Mouse (Mus musculus): ENCODE data around the gene Sfxn2.
A peak's percentile ranks its signal among the peaks of the same experiment; 100 is the strongest.
"Not testable (repeated sequence)": the region's sequence is repeated elsewhere in the genome, so short reads cannot be mapped to it uniquely, and the experiment has no call there.

Gene Sfxn2

GRCm38 (mm10) chr19:46542750-46543149, 30.4 kb upstream of the Sfxn2 start:
- no peak for DNase-seq (ENCODE audit: low spot score)

DNA sequence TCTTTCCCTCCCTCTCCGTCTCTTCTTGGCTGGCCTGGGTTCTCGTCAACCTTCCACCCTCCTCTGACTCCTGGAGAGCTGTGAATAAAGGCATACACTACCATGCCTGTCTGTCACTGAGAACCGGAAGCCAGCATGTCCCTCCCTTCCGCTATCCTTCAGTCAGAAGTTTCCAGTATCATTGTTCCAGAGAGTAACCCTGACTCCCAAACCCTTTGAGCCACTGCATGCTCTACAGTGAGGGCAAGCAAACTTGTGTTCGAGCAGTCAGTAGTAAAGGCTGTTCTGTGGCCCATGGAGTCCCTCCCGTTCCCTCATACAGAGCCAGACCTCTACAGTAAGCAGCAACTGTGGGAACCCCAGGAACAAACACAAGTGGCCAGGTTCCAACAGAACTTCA, 25.6 kb upstream of the Sfxn2 start:
- no peak for DNase-seq (ENCODE audit: low spot score)

- no peak for DNase-seq (ENCODE audit: low spot score)
These were observed 25.1 kb upstream of the Sfxn2 start for GRCm38 (mm10) chr19:46548110-46548509.

GRCm38 (mm10) chr19:46550385-46550784, 22.8 kb upstream of the Sfxn2 start:
- DNase-seq (ENCODE audit: low spot score): no peak

DNA sequence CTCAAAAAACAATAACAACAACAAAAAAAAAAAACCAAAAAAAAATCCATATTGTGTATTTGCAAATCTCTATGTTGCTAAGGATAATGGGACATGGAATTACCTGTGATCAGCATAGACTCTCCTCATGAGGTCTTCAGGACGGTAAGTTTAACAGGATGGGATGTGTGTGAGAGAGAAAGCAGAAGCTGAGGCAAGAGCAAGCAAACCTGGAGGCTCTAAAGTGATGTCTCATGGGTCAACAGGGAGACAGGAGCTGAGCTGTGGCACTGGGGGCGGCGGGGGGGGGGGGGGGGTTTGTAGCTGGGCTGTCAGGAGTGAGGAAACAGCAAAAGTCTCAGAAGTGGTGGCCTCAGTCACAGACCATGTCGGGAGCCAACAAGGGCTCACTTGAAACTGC, 20.7 kb upstream of the Sfxn2 start:
- no peak for DNase-seq (ENCODE audit: low spot score)

- no peak for DNase-seq (ENCODE audit: low spot score)
These were observed 19.6 kb upstream of the Sfxn2 start for GRCm38 (mm10) chr19:46553541-46553955.

DNA sequence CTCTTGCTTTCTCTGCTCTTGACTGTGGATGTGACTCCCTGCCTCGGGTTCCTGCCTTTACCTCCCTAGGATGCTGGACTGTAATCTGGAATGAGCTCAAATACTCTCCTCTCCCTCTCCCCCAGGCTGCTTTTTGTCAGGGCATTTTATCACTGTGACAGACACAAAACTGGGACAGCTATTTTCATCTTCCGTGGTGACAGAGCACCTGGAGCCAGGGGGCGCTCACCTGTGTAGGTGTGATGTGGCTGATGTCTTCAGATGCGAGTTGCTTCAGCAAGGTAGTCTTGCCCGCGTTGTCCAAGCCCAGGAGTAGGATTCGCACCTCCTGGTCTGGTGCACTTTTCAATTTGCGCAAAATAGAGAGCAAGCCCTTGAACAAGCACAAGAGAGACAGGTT, 15.2 kb upstream of the Sfxn2 start:
- no peak for DNase-seq (ENCODE audit: low spot score)

DNA sequence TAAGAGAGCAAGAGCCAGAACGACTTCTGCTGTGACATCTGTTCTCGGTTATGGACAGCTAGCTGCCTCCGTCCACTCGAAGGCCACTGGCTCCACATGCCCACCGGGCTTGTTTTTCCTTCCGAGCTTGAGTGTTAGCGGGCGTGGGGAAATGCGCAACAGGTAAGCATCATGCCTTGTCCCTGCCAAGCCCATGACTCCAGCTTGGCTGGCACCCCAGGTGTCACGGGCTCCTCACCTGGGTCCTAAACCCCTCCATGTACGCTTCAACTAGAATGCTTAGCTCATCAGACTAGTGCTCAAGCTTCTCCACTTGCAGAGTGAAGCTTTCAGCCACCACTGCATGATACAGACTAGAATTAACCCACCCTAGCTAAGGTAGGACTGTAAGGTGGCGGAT, 14.5 kb upstream of the Sfxn2 start:
- DNase-seq (ENCODE audit: low spot score): no peak

DNA sequence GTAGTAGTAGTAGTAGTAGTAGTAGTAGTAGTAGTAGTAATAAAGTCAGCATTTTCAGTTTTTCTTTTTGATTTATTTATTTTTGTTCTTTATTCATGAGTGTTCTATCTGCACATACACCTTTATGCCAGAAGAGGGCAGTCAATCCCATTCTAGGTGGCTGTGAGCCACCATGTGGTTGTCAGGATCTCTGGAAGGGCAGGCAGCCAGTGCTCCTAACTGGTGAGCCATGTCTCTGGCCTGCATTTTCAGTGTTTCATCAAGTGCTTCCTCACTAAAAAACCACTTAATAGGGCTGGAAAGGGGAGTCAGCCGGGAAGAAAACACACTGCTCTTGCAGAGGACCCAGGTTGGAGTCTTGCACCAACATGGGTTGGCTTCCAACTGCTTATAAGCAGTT, 11.0 kb upstream of the Sfxn2 start:
- peak; percentile 48 for DNase-seq (ENCODE audit: low spot score)

DNA sequence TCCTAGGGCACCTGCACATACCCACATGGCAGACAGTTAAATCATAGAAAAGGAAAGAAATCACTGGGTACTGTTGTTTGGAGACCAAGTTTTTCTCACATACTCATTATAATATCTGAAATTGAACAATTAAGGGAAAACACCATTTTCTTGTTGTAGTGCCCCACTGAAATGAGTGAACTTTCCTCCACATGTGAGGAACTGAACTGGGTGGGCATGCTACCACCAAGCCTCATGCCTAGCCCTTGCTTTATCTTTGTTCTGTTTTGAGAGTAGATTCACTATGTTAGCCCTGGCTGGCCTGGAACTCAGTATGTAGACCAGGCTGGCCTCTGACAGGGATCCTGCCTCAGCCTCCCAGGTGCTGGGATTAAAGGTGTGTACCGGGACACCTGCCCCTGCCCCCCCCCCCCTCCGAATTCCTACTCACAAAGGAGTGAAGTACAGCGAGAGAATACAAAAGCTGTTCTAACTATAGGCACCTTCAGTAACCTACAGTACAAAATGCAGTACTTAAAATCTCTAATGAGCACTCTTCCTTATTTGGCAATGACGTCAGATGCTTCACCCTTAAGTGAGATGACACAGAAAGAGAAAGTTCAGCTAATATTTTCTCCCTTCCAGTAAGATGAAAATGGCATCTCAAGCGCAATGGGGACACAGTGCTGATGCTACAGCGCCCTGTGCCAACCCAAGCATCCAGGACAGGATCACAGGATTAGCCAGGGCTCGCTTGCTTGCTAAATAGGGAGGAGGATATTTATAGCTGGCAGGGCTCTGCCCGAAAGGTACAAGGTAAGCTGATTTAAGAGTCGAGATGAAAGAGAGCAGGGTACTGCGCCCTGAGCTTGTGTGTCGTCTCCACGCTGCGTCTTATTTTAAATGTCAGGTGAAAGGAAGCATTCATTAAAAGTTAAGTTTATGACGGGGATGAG, 10.3 kb upstream of the Sfxn2 start:
- no peak for DNase-seq (ENCODE audit: low spot score)

GRCm38 (mm10) chr19:46563603-46564002, 9.6 kb upstream of the Sfxn2 start:
- no peak for DNase-seq (ENCODE audit: low spot score)

DNA sequence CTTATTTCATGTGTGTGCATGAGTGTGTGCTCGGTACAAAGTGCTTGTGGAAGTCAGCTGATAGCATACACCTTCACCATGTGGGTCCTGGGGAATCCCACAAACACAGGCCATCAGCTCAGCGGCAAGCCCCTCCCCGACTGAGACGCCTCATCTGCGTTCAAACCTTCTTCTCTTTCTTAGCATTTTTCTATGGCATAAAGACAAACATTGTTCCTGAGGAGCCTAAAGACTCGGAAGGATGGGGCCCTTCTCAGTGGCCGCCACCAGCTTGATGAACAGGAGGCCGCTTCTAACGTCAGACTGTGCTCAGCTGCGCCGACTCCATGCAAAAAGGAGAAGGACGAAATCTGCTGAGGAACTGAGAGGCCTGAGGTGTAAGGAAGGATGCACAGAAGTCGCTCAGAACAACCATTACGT, 9.1 kb upstream of the Sfxn2 start:
- DNase-seq (ENCODE audit: low spot score): no peak

- DNase-seq (ENCODE audit: low spot score): not testable (repeated sequence)
These were observed 1.8 kb upstream of the Sfxn2 start for GRCm38 (mm10) chr19:46571211-46571877.

GRCm38 (mm10) chr19:46571878-46572244, 1.3 kb upstream of the Sfxn2 start:
- DNase-seq (ENCODE audit: low spot score): no peak

- DNase-seq (ENCODE audit: low spot score): no peak
These were observed 617 bp upstream of the Sfxn2 start for GRCm38 (mm10) chr19:46572548-46572947.

DNA sequence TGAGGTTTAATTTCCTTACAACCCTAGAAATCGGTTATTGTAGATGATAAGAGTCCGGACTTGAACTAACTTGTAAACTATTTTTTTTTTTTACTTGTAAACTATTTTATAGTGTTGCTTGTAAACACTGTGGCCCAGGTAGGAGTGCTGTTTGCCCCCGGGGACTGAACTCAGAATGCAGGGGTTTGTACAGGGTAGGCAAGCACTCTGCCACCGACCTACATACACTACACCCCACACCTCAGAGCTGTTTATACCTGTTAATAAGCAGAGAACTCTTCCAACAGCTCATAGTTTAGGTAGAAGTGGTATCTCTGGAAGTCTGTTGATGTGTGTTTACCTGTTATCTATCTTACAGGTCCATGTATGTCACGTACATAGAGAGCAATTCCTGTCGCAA, 825 bp downstream of the Sfxn2 start:
- no peak for DNase-seq (ENCODE audit: low spot score)

GRCm38 (mm10) chr19:46575196-46575595, 2.0 kb downstream of the Sfxn2 start:
- no peak for DNase-seq (ENCODE audit: low spot score)

GRCm38 (mm10) chr19:46587823-46588508, 14.8 kb downstream of the Sfxn2 start:
- DNase-seq (ENCODE audit: low spot score): peak; percentile 89

- DNase-seq (ENCODE audit: low spot score): no peak
These were observed 18.4 kb downstream of the Sfxn2 start for GRCm38 (mm10) chr19:46591575-46591974.

DNA sequence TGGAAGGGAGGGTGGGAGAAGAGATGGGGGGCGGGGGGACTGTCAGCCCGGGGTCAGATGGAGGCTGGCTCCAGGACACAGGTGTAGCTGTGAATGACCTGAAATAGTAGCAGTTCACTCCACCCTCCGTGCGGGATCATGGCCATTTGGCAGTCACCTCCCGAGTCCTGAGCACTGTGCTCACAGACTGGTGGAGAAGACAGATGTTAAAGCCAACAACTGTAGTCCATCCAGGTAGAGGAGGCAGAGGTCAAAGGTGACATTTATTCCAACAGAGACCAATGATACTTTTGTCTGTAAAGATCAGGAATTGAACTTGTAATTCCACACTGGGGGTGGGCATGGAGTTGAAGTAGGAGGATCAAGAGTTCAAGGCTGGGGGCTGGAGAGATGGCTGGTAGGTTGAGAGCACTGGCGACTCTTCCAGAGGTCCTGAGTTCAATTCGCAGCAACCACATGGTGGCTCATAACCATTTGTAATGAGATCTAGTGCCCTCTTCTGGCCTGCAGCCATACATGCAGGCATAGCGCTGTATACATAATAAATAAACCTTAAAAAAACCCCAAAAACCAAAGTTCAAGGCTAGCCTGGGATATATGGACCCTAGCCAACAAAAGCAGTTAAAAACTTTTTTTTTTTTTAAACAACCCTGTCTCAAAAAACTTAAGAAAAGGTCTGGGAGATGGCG, 19.7 kb downstream of the Sfxn2 start:
- no peak for DNase-seq (ENCODE audit: low spot score)

DNA sequence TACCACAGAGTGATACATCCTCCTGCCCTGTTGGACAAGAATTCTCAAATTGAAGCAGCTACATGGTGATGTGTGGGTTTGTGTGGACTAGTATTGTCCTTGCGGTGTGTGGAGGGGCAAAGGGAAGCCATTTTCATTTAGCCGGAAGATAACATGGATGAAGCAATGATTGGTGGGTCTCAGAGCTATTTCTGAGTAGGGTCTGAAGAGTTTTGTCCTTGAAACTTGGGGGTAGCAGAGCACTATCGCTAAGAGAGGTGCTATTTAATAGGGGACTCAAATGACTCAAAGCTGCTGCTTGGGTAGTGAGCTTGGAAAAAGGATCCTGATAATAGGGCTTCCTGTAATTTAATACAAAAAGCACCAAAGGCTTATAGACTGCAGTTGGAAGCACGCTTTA, 25.0 kb downstream of the Sfxn2 start:
- DNase-seq (ENCODE audit: low spot score): no peak

GRCm38 (mm10) chr19:46598720-46599252, 25.6 kb downstream of the Sfxn2 start, which contains the start of gene Wbp1l:
Gene Wbp1l, plus strand, starts transcription at chr19:46599084.
- peak; percentile 90 for DNase-seq (ENCODE audit: low spot score)
